Mouse (Mus musculus): ENCODE results near the gene Xpr1.

GRCm38 (mm10) chr1:155238126-155238525, 179.1 kb downstream of the Xpr1 start:
- no peak for TF ChIP-seq CTCF (IDR thresholded peaks at IDR 0.05; ENCODE audit: insufficient read depth, low read depth, low read length)
- no peak for TF ChIP-seq POLR2A (IDR thresholded peaks at IDR 0.05; ENCODE audit: insufficient read depth, low read depth, low read length)

Measured in olfactory bulb, adult 2 months (tissue).